Mouse (Mus musculus) brain, embryonic 14.5 days (tissue): ENCODE results near the gene Rasa4. TPM values are rescaled to one million over a fixed set of nuclear protein-coding genes. Genes with fewer than 3 reads are reported as not detected.

ENCODE experiments used
- DNase-seq: peaks from one replicate; pipeline ENCODE4 v3.0.0-alpha.2; 2011; ENCODE audit warnings: low read depth
- CTCF ChIP-seq: fragments of 200-500 bp; IDR thresholded peaks from 2 replicates; pipeline ENCODE4 v1.5.1; 2012; ENCODE audit warnings: inconsistent platforms, mild to moderate bottlenecking, moderate library complexity, borderline replicate concordance; ENCODE audit not compliant: insufficient read depth, insufficient read length; ENCODE audit errors: extremely low read depth
- POLR2A ChIP-seq: fragments of 200-500 bp; IDR thresholded peaks from 2 replicates; pipeline ENCODE4 v1.6.1; 2012; ENCODE audit warnings: mild to moderate bottlenecking, inconsistent platforms, borderline replicate concordance; ENCODE audit not compliant: poor library complexity, insufficient read depth, insufficient read length, severe bottlenecking; ENCODE audit errors: extremely low read depth
- polyA plus RNA-seq: library from polyadenylated mRNA; depleted of rRNA; stranded (reverse); fragments of >200 nt; gene quantifications from 2 replicates; pipeline ENCODE4 v1.2.3, GENCODE M21; 2012

The Rasa4 gene
- polyA plus RNA-seq, 1 experiment, result 18.1 TPM

GRCm38 (mm10) chr5:136076284-136076683 is 7.4 kb upstream of the Rasa4 start:
- no peak for TF ChIP-seq CTCF
- TF ChIP-seq POLR2A, result no peak
- peak; percentile 61 for DNase-seq

- no peak for DNase-seq
- TF ChIP-seq POLR2A, result no peak
- no peak for TF ChIP-seq CTCF
Measured at GRCm38 (mm10) chr5:136077001-136077550, 6.6 kb upstream of the Rasa4 start.

GRCm38 (mm10) chr5:136078136-136078535 is 5.6 kb upstream of the Rasa4 start:
- DNase-seq, result no peak
- TF ChIP-seq CTCF, result no peak
- no peak for TF ChIP-seq POLR2A

- TF ChIP-seq CTCF (peak; percentile 11; the same call in 1 of the 2 replicates), POLR2A (no peak)
- no peak for DNase-seq
Measured at GRCm38 (mm10) chr5:136082345-136082744, 1.4 kb upstream of the Rasa4 start.

- no peak for TF ChIP-seq POLR2A
- TF ChIP-seq CTCF, result no peak
- DNase-seq, result no peak
Measured at GRCm38 (mm10) chr5:136084144-136084881, 597 bp downstream of the Rasa4 start.

- no peak for TF ChIP-seq CTCF
- no peak for TF ChIP-seq POLR2A
- DNase-seq, result peak; percentile 82
Measured at GRCm38 (mm10) chr5:136084891-136085651, 1.4 kb downstream of the Rasa4 start.

- TF ChIP-seq CTCF (no peak), POLR2A (no peak)
Measured at GRCm38 (mm10) chr5:136086290-136086689, 2.6 kb downstream of the Rasa4 start.

GRCm38 (mm10) chr5:136088821-136089575 is 5.3 kb downstream of the Rasa4 start:
- no peak for DNase-seq
- TF ChIP-seq POLR2A, result no peak
- peak; percentile 19; the same call in 1 of the 2 replicates for TF ChIP-seq CTCF

More at GRCm38 (mm10) chr5:136086290-136086689, 2.6 kb downstream of the Rasa4 start:
- DNase-seq, result no peak

- DNase-seq, result no peak
- no peak for TF ChIP-seq POLR2A
- TF ChIP-seq CTCF, result no peak
Measured at GRCm38 (mm10) chr5:136091927-136092326, 8.2 kb downstream of the Rasa4 start.

GRCm38 (mm10) chr5:136094249-136095010 is 10.7 kb downstream of the Rasa4 start:
- no peak for DNase-seq
- TF ChIP-seq CTCF (no peak), POLR2A (no peak)
